Mouse (Mus musculus) heart, embryonic 10.5 days (tissue): ENCODE results near the gene Atp6v0c. TPM values are rescaled to one million over a fixed set of nuclear protein-coding genes. Genes with fewer than 3 reads are reported as not detected.
A peak's percentile ranks its signal among the peaks of the same experiment; 100 is the strongest.

Experiments used
- DNase-seq: peaks from one replicate; pipeline ENCODE4 v3.0.0-alpha.2; 2017; ENCODE audit warnings: low spot score
- H3K27ac ChIP-seq: fragments of 300-500 bp; sonication (generic); 2 replicates; pipeline ENCODE4 v1.5.1; 2016; ENCODE audit warnings: mild to moderate bottlenecking
- H3K27me3 ChIP-seq: fragments of 300-500 bp; sonication (generic); 2 replicates; pipeline ENCODE4 v1.6.1; 2016; ENCODE audit warnings: mild to moderate bottlenecking; ENCODE audit not compliant: poor library complexity, insufficient read depth, severe bottlenecking
- H3K36me3 ChIP-seq: fragments of 300-500 bp; sonication (generic); 2 replicates; pipeline ENCODE4 v1.6.1; 2016; ENCODE audit warnings: mild to moderate bottlenecking, moderate library complexity
- H3K4me1 ChIP-seq: fragments of 300-500 bp; sonication (generic); 2 replicates; pipeline ENCODE4 v1.6.1; 2016; ENCODE audit warnings: mild to moderate bottlenecking
- H3K4me3 ChIP-seq: fragments of 300-500 bp; sonication (generic); 2 replicates; pipeline ENCODE4 v1.5.1; 2016; ENCODE audit warnings: mild to moderate bottlenecking, moderate library complexity
- H3K9me3 ChIP-seq: fragments of 300-500 bp; sonication (generic); 2 replicates; pipeline ENCODE4 v1.6.1; 2016; ENCODE audit warnings: mild to moderate bottlenecking, moderate library complexity
- WGBS: fragments of 180-500 bp; shearing (Covaris S2); methylation state at CpG from one replicate; pipeline ENCODE4 v1.1.7; 2016; 5-methylcytosine and 5-hydroxymethylcytosine counted together
- polyA plus RNA-seq: library from polyadenylated mRNA; unstranded; fragments of >200 nt; fragmentation: Nextera tagmentation; extraction: Ambion mirVana; gene quantifications from 2 replicates; pipeline ENCODE4 v1.2.1, GENCODE M21; 2016

Atp6v0c gene
- polyA plus RNA-seq, result 538 and 598 TPM in 2 replicates

DNA sequence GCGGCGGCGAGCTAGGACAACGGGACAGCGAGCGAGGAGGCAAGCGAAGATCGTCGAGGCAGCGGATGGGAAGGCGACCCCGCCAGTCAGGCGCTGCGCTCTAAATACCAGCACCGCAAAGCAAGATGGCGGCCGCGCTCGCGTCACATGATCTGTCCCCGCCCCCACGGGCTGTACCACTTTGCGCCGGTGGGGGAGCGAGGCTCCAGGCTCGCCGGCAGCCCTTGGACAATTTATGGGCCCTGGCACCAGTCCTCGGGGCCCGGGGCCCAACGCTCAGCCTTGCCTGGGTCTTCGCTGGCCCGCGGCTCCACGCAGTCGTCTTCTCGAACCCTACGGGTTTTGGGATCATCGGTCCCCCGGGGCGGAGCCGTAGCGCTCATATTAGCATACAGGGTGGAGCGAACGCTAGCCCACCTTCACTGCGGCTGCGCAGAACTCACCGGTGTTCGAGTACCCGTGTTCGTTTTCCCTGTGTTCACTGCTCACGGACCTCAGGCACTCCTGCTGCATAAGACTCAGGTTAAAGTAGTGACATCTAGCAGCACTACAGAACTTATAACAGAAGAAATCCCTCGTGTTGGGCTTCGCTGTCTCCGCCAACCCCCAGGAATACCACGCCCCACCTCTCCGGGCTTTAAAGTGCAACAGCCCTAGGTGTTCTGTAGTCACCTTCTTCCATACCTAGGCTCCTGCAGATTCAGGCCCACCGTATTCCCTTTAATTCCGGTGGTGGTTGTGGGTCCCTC is at the start of gene Atp6v0c:
TSS of gene Atp6v0c (minus strand) at position 386 of the 749 bp plus-strand sequence.
- H3K9me3 ChIP-seq, result no peaks in the 10 kb centered on the region
- peak within 1 kb of the TSS; percentile 100 for H3K27ac ChIP-seq
- DNase-seq, result peak; percentile 97
- WGBS, result under 1% methylated on average over 58 of the region's 58 CpGs
- peaks cover 30% of the 10 kb centered on the region for H3K36me3 ChIP-seq
- peak within 1 kb of the TSS; percentile 84 for H3K4me3 ChIP-seq
- H3K27me3 ChIP-seq, result no peaks in the 10 kb centered on the region
- peaks cover 30% of the 10 kb centered on the region for H3K4me1 ChIP-seq

DNA sequence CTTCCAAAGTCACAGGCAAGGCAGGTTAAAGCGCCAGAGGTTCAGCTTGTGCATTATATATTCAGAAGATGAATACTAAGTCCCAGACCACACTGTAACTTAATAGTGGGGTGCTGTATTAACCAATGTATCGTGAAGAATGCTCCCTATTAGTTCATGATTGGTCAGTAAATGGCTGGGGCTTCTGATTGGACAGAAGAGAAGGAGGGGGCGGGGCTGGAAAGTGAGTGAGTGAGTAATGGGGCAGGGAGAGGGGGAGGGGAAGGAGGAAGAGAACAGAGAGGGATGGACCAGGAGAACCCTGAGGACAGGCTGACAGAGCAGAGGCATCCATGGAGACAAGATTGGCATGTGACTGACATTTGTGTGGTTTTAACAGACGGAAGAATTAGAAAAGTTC is 47.3 kb upstream of the Atp6v0c start:
- WGBS, result 66% methylated on average over 4 of the region's 4 CpGs
- H3K27me3 ChIP-seq, result no peaks in the 10 kb centered on the region
- DNase-seq, result no peak
- H3K36me3 ChIP-seq, result peaks cover 38% of the 10 kb centered on the region
- H3K27ac ChIP-seq, result no peak overlapping the region
- no peaks in the 10 kb centered on the region for H3K9me3 ChIP-seq
- H3K4me1 ChIP-seq, result peaks cover 21% of the 10 kb centered on the region
- H3K4me3 ChIP-seq, result no peak overlapping the region

DNA sequence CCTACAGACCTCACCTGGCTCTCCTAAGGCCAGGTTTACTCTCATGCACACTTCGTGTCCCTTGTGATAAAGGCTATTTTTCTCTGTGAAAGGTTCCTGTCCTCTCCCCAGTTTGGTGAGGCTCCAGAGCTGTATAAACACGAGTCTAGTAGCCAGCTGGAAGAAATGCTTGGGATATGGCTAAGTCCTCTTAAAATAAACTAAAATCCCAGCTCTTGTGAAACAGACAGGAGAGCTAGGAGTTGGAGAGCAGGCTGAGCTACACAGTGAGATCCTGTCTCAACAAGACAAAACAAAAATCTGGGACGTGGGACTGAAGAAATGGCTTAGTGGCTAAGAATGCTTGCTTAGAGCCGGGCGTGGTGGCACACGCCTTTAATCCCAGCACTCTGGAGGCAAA is 43.7 kb upstream of the Atp6v0c start:
- no peak for DNase-seq
- Histone ChIP-seq H3K27me3 (peaks cover 21% of the 10 kb centered on the region), H3K4me1 (peaks cover 42% of the 10 kb centered on the region), H3K4me3 (no peak overlapping the region), H3K36me3 (peaks cover 35% of the 10 kb centered on the region), H3K9me3 (no peaks in the 10 kb centered on the region), H3K27ac (no peak overlapping the region)
- WGBS, result 80% methylated on average over 6 of the region's 6 CpGs

DNA sequence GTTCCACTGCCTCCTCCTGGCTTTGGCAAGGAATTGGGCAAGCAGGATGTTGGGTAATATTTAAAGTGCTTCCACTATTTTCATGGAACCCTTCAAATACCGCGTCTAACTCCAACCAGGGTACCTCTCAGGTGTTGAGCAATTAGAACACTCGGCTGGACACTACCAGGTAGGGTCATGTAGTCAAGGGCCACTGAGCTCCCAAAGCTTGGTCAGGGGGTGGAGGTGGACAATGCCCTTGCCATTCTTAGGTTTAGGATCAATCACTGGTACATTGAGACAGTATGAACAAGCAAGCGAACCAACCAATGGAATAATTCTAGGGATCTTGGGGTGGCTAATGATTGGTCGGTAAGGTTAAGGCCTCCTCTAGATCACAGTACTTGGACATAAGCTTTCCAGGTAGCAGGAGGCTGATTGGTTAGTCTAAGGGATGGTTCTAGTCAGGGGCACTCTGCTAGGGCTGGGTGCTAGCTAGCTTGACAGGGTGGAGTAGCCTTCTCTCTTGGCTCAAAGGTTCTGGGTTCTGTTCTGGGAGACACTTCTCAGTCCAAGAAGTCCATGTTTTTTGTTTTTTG is 43.0 kb upstream of the Atp6v0c start:
- Histone ChIP-seq H3K4me1 (peaks cover 48% of the 10 kb centered on the region), H3K36me3 (peaks cover 29% of the 10 kb centered on the region), H3K27ac (peak overlapping the region; percentile 91), H3K4me3 (peak overlapping the region; percentile 74), H3K27me3 (peaks cover 27% of the 10 kb centered on the region), H3K9me3 (no peaks in the 10 kb centered on the region)
- 29% methylated on average over 5 of the region's 5 CpGs for WGBS
- no peak for DNase-seq

DNA sequence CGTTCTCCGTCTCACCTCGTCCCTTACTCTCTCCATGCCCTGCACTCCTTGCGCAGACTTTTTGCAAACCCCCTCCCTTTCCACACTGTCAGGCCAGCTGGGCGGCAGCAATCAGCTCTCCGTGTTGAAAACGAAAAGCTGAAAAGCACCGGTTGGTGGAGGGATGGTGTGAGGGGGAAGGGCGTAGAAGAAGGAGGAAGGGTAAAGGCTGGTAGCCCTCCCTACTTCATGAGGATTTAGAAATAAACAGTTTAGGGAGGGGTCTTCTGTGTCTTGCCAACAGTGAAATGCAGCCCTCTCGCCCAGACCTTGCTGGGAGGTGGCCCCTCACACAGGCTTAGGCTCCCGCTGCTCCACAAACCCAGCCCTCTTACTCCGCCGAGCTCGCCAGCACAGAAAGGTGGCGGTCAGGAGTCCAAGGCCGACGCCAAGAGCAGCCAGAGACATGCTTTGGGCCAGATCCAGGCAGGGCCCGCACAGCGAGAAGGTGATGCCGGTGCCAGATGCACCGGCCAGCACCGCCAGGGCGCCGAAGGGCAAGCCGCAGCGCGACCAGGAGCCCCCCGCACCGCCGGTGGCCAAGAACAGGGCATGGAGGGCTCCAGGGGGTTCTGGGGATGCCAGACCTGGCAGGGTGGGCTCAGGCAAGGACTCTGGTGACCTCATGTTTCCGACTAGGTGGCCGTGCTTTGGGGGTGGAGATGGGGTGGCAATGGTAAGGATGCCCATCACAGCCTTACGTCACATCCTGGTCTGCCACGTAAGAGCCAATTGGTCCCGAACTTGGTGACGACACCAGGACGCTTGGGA is 42.3 kb upstream of the Atp6v0c start:
- H3K27ac ChIP-seq, result peak overlapping the region; percentile 91

DNA sequence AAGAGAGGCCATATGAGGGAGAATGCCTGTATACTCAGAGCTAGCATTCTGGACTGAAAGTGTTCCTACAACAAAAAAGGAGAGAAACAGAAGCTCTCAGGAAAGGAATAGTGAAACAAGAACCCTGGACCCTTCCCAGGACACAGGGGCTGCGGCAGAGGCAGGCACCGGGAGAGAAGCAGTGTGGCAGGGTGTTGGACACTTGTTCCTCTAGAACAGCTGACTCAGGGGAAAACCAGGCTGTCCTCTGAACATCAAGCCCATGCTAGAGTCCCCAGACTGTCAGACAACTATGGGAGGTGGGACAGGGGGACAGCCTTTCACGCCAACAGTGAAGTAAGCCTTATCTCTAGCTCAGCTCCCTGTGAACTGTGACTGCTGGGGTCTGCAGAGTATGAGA is 41.1 kb upstream of the Atp6v0c start:
- 58% methylated on average over 3 of the region's 3 CpGs for WGBS
- peaks cover 68% of the 10 kb centered on the region for H3K4me1 ChIP-seq
- peaks cover 42% of the 10 kb centered on the region for H3K27me3 ChIP-seq
- peaks cover 11% of the 10 kb centered on the region for H3K36me3 ChIP-seq
- H3K4me3 ChIP-seq, result peak overlapping the region; percentile 74
- no peaks in the 10 kb centered on the region for H3K9me3 ChIP-seq
- DNase-seq, result no peak
- H3K27ac ChIP-seq, result peak overlapping the region; percentile 17; the same call in 1 of the 2 replicates

More for the DNA sequence above, 42.3 kb upstream of the Atp6v0c start:
- H3K36me3 ChIP-seq, result peaks cover 23% of the 10 kb centered on the region
- peak overlapping the region; percentile 74 for H3K4me3 ChIP-seq
- peaks cover 34% of the 10 kb centered on the region for H3K27me3 ChIP-seq
- peaks cover 55% of the 10 kb centered on the region for H3K4me1 ChIP-seq
- H3K9me3 ChIP-seq, result no peaks in the 10 kb centered on the region
- DNase-seq, result peak; percentile 89
- 2% methylated on average over 37 of the region's 37 CpGs for WGBS

DNA sequence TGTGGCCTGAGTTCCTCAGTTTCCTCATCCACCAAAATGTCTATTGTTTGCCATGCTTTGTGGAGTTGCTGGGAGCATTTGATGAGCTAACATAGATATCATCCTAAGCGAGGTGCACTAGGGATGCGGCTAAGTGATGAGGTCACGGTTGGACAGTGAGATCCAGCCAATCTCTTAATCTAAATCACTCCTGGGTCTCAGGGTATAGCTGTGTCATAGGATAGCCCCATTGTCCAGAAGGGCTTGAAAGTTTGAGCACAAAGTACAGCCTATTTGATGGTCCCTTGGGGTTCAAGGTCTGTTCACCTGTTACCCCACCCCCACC is 40.4 kb upstream of the Atp6v0c start:
- H3K27ac ChIP-seq, result peak overlapping the region; percentile 91
- H3K9me3 ChIP-seq, result no peaks in the 10 kb centered on the region
- peaks cover 75% of the 10 kb centered on the region for H3K4me1 ChIP-seq
- H3K36me3 ChIP-seq, result 0 out of 2 replicates have a peak, but pooled peaks cover 4% of the 10 kb centered on the region
- DNase-seq, result no peak
- WGBS, result 69% methylated on average over 3 of the region's 3 CpGs
- peak overlapping the region; percentile 67 for H3K4me3 ChIP-seq
- peaks cover 42% of the 10 kb centered on the region for H3K27me3 ChIP-seq

DNA sequence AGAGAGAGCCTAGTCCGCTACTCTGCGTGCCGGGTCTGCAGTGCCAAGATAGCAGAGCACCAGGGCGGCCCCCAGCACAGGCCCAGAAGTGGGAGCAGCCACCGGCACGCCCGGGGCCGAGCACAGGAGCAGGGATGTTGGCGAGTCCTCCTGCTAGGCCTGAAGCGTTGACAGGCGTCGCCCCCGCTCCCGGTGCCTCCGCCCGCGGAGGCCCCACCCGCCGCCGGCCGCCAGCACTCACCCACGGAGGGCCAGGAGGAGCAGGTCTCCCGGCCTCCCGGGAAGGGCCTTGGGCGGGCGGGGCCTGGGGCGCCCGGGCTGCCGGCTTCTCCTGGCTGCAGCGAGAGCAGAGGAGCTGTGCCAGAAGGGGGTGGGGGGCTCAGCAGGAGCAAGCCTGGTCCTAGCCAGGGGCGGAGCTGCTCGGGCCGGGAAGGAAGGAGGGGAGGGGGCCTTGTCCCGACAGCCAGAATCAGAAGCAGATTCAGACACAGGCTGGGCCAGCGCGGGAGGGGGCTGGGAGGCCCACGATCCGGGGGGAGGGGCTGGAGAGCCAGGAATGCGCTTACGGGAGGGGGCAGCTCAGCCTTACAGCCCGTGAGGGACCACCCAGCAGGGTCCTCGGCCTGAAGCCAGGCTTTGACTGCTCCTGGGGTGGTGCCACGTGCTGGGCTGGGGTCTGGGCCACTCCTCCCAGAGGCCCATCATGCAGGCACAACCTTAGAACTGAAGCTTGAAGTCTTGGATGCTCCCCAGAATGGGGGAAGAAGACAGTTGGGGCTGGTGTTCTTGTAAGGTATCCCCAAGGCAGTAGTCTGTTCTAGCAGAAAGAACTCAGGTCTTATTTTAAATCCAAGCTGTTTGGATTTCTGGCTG is 39.8 kb upstream of the Atp6v0c start, which contains the start of gene Ntn3:
TSS of gene Ntn3 (minus strand) at position 489 of the 873 bp plus-strand sequence.
- no peaks in the 10 kb centered on the region for H3K9me3 ChIP-seq
- peaks cover 81% of the 10 kb centered on the region for H3K4me1 ChIP-seq
- H3K4me3 ChIP-seq, result peak within 1 kb of the TSS; percentile 67
- H3K27me3 ChIP-seq, result peaks cover 42% of the 10 kb centered on the region
- H3K36me3 ChIP-seq, result 0 out of 2 replicates have a peak, but pooled peaks cover under 1% of the 10 kb centered on the region
- WGBS, result 2% methylated on average over 43 of the region's 43 CpGs
- peak; percentile 94 for DNase-seq
- H3K27ac ChIP-seq, result peak within 1 kb of the TSS; percentile 91

DNA sequence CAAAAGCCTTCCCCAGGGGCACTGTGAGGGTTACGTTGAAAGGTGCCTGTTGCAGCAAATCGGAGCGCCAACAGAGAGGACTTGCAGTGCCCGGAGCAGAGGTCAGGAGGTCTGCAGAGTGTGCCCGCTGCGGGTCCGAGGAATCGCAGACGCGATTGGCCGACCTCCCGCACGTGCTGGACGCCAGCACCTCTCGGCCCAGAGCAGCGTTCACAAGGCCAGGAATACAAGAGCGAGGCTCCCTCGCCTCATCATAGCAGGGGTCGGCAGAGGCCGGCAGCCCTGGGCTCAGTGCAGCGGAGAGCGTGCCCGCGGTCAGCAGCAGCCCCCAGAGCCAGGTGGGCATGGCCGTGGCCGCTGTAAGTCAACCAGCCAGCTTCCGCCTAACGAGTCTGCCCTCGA is 39.1 kb upstream of the Atp6v0c start:
- peak overlapping the region; percentile 67 for H3K4me3 ChIP-seq
- 3% methylated on average over 29 of the region's 29 CpGs for WGBS
- H3K27ac ChIP-seq, result peak overlapping the region; percentile 91
- no peak for DNase-seq
- H3K4me1 ChIP-seq, result peaks cover 87% of the 10 kb centered on the region
- peaks cover 42% of the 10 kb centered on the region for H3K27me3 ChIP-seq
- no peaks in the 10 kb centered on the region for H3K36me3 ChIP-seq
- H3K9me3 ChIP-seq, result no peaks in the 10 kb centered on the region

DNA sequence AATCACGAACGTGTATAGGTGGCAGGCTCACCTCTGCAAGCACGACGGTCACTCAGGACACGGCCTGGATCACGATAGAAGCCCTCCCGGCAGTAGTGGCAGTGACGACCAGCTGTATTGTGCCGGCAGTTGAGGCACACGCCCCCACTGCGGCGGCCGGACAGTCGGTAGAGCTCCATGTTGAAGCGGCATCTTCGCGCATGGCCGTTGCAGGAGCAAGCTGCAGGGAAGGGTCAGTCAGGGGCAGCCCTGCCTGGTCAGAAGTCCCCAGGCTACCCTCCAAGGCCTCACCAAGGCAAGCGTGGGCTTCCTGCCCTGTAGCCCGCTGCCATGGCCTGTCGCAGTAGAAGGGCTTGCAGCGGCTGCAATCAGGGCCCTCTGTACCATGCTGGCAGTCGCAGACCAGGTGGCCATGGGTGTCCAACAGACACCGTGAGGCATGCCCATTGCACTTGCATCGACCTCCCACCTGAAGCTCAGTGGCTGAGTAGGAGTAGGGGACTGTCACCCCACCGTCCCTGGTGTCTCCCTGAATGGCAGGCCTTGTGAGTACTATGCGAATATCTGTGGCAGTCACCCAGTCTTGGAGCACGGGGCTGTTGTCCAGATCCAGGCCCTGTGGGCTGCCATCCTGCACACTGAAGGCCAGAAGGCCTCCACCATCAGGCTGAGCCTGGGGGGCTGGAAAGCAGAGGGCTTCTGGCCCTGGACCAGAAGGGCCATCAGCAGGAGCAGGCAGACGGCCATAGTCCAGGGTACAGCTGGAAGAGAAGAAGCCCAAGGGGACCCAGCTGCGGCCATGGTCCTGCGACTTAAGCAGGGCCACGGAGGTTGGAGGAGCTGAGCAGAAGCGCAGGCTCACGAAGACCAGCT is 38.5 kb upstream of the Atp6v0c start:
- peak overlapping the region; percentile 67 for H3K4me3 ChIP-seq
- H3K27ac ChIP-seq, result peak overlapping the region; percentile 91
- no peak for DNase-seq
- H3K4me1 ChIP-seq, result peaks cover 93% of the 10 kb centered on the region
- 62% methylated on average over 34 of the region's 34 CpGs for WGBS
- H3K36me3 ChIP-seq, result no peaks in the 10 kb centered on the region
- peaks cover 42% of the 10 kb centered on the region for H3K27me3 ChIP-seq
- H3K9me3 ChIP-seq, result no peaks in the 10 kb centered on the region

DNA sequence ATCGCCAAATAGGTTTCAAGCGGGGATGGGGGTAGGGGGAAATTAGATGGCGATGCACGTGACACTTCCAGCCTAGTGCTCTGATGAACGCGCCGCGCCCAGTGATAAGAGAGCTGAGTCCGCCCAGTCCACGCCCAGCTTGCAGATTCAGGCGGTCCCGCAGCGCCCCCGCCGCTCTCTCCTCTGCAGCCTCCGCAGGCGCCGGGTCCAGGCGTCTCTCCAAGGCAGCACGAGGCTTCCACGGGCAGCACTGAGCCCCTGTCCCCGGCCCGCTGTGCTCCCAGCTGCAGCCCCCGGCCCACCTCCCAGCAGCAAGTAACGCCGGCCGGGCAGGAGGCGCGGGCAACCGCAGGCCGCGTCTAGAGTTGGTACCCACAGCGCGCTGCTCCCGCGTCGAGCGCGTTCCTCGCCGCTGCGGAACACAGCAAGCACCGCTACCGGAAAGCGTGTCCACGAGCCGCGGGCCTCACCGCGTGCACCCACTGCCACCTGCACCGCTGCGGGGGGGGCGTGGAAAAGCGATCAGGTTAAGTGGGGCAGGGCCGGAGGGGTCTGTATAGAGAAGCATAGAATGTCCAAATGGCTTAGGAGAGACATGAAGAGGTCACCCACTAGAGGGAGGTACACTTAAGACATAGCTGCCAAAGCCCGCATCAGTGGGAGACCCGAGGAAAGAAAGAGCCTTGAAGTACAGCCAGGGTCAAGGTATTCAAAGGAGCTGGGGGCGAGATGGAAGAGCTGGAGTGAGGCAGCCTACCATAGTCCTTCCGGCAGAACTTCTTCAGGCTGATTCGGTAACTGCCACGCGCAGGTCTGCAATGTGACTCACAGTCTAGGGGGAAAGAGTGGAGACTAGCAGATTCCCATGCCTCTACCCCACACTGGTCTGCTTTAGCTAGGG is 37.2 kb upstream of the Atp6v0c start:
- Histone ChIP-seq H3K4me3 (peak overlapping the region; percentile 75), H3K36me3 (no peaks in the 10 kb centered on the region), H3K27ac (peak overlapping the region; percentile 91), H3K4me1 (peaks cover 93% of the 10 kb centered on the region), H3K9me3 (no peaks in the 10 kb centered on the region), H3K27me3 (peaks cover 42% of the 10 kb centered on the region)
- DNase-seq, result no peak
- 5% methylated on average over 62 of the region's 62 CpGs for WGBS
